Comparison of ENCODE assay signal across 9 mouse cellular contexts in the genomic region with DNA sequence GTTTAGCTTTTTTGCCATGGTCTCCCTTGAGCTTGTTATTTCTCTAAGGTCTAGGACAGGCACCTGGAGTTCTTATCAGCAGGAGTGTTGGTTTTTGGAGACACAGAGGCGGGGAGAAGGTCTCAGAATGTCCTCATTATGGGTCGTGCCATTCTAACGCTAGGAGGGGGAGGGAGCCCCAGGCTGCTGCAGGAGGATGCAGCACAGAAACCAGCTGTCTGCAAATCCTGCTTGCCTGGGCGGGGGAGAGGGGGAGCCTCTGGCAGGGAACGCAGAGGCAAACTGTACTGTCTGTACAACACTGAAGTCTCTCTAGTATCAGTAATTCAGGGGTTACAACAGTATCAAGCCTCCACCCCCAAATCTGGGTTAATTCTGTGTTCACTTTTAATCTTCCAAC.
DNase-seq lines count a peak whose midpoint lies in the region; ATAC-seq and TF ChIP-seq lines count a peak whose summit lies in the region.
"Had no signal": no experiment of that assay in that cellular context is flagged by ENCODE, and none has a peak within 500 bp of the region (broad histone marks: within the 10 kb centered on the region; RNA-seq: fewer than 3 reads in every experiment).

No protein-coding gene starts in this region.

- H3K4me1 ChIP-seq in forebrain, embryonic 13.5 days, result peaks cover 8% of the 10 kb centered on the region; the same call in 1 of the 2 replicates
- peaks cover 16% of the 10 kb centered on the region for H3K4me1 ChIP-seq in forebrain, embryonic 10.5 days
- 0 out of 2 replicates have a peak, but pooled peaks cover 2% of the 10 kb centered on the region for H3K4me1 ChIP-seq in liver, postnatal 0 days (ENCODE audit: insufficient read depth)
- H3K4me1 ChIP-seq in stomach, postnatal 0 days (replicated peaks; ENCODE audit: control insufficient read depth, insufficient read depth), result no peaks in the 10 kb centered on the region

- TF ChIP-seq CTCF in liver, postnatal 0 days (IDR thresholded peaks at IDR 0.05; ENCODE audit: low read depth), result no peak
- no peak for TF ChIP-seq CTCF in stomach, postnatal 0 days (IDR thresholded peaks at IDR 0.05; ENCODE audit: low read depth)

- no peak overlapping the region for H3K4me3 ChIP-seq in forebrain, embryonic 13.5 days
- H3K4me3 ChIP-seq in forebrain, embryonic 10.5 days, result no peak overlapping the region
- H3K4me3 ChIP-seq in liver, postnatal 0 days (ENCODE audit: low read depth, low read length), result no peak overlapping the region
- no peak overlapping the region for H3K4me3 ChIP-seq in stomach, postnatal 0 days (ENCODE audit: low read depth, low read length)
- H3K4me3 ChIP-seq: myocyte had no signal

- no peaks in the 10 kb centered on the region for H3K36me3 ChIP-seq in forebrain, embryonic 13.5 days (ENCODE audit: poor library complexity, severe bottlenecking)
- H3K36me3 ChIP-seq in forebrain, embryonic 10.5 days (replicated peaks), result no peaks in the 10 kb centered on the region
- no peaks in the 10 kb centered on the region for H3K36me3 ChIP-seq in liver, postnatal 0 days (replicated peaks; ENCODE audit: insufficient read depth, low read length)
- no peaks in the 10 kb centered on the region for H3K36me3 ChIP-seq in stomach, postnatal 0 days (ENCODE audit: control insufficient read depth, insufficient read depth, low read length)

- H3K27ac ChIP-seq in forebrain, embryonic 13.5 days, result no peak overlapping the region
- H3K27ac ChIP-seq in forebrain, embryonic 10.5 days, result no peak overlapping the region
- H3K27ac ChIP-seq in liver, postnatal 0 days (ENCODE audit: low read depth), result no peak overlapping the region
- no peak overlapping the region for H3K27ac ChIP-seq in stomach, postnatal 0 days (replicated peaks)

- no peak for DNase-seq in forebrain, embryonic 10.5 days (ENCODE audit: extremely low spot score, low spot score)
- DNase-seq in liver, result peak; percentile 15
- DNase-seq in liver, postnatal 0 days, result no peak
- peak; percentile 26 to 41 for DNase-seq in layer of hippocampus, postnatal 10 days (ENCODE audit: low spot score in 2 of 2)
- peak; percentile 21 for DNase-seq in stomach, postnatal 0 days (ENCODE audit: low spot score)
- no peak for DNase-seq in adrenal gland, adult 8-10 months
- no peak for DNase-seq in adrenal gland, postnatal 10 days

- H3K4me2 ChIP-seq in forebrain, embryonic 13.5 days, result no peak overlapping the region
- no peak overlapping the region for H3K4me2 ChIP-seq in liver, postnatal 0 days (ENCODE audit: low read depth, low read length)
- no peak overlapping the region for H3K4me2 ChIP-seq in stomach, postnatal 0 days (replicated peaks; ENCODE audit: low read depth)

- ATAC-seq in forebrain, embryonic 13.5 days, result peak; percentile 60; the same call in 1 of the 2 replicates
- ATAC-seq in liver, postnatal 0 days, result no peak
- no peak for ATAC-seq in stomach, postnatal 0 days (ENCODE audit: low FRiP score, low TSS enrichment)

- no peak for TF ChIP-seq EP300 in liver, postnatal 0 days (IDR thresholded peaks at IDR 0.05; ENCODE audit: low read depth)
- no peak for TF ChIP-seq EP300 in stomach, postnatal 0 days (optimal IDR thresholded peaks at IDR 0.05)

- H3K9ac ChIP-seq in forebrain, embryonic 13.5 days, result peak overlapping the region; percentile 40; the same call in 1 of the 2 replicates
- no peak overlapping the region for H3K9ac ChIP-seq in liver, postnatal 0 days (replicated peaks)
- H3K9ac ChIP-seq in stomach, postnatal 0 days (ENCODE audit: low read length), result no peak overlapping the region

- H3K27me3 ChIP-seq in forebrain, embryonic 13.5 days, result no peaks in the 10 kb centered on the region
- no peaks in the 10 kb centered on the region for H3K27me3 ChIP-seq in forebrain, embryonic 10.5 days (ENCODE audit: poor library complexity, severe bottlenecking)
- H3K27me3 ChIP-seq in liver, postnatal 0 days (ENCODE audit: insufficient read depth, low read length), result no peaks in the 10 kb centered on the region
- H3K27me3 ChIP-seq in stomach, postnatal 0 days (ENCODE audit: control insufficient read depth, insufficient read depth, low read length), result no peaks in the 10 kb centered on the region

- 6% methylated on average over 5 of the region's 5 CpGs for WGBS in forebrain, embryonic 13.5 days
- 7% methylated on average over 5 of the region's 5 CpGs for WGBS in forebrain, embryonic 10.5 days
- 18% methylated on average over 5 of the region's 5 CpGs for WGBS in liver, postnatal 0 days (ENCODE audit: insufficient replicate concordance)
- 5% methylated on average over 5 of the region's 5 CpGs for WGBS in stomach, postnatal 0 days

- no peaks in the 10 kb centered on the region for H3K9me3 ChIP-seq in forebrain, embryonic 13.5 days (replicated peaks)
- H3K9me3 ChIP-seq in forebrain, embryonic 10.5 days, result no peaks in the 10 kb centered on the region
- peaks cover under 1% of the 10 kb centered on the region; the same call in 1 of the 2 replicates for H3K9me3 ChIP-seq in liver, postnatal 0 days (ENCODE audit: low read length)
- H3K9me3 ChIP-seq in stomach, postnatal 0 days (ENCODE audit: control insufficient read depth, low read length), result no peaks in the 10 kb centered on the region

Comparison
In these comparisons a context has a peak if more than half of its experiments do, and no peak if none do; other contexts are left out.
1. DNase-seq: peak in liver (single experiment), layer of hippocampus, postnatal 10 days (2 of 2) and stomach, postnatal 0 days (single experiment); none in forebrain, embryonic 10.5 days (single experiment), liver, postnatal 0 days (single experiment), adrenal gland, adult 8-10 months (single experiment) and adrenal gland, postnatal 10 days (single experiment).